Mouse (Mus musculus): ENCODE results near the gene Zbtb16. TPM values are rescaled to one million over a fixed set of nuclear protein-coding genes. Genes with fewer than 3 reads are reported as not detected.

Zbtb16 gene
- polyA plus RNA-seq, 1 experiment from 2014 or later = 0.77 TPM

DNA sequence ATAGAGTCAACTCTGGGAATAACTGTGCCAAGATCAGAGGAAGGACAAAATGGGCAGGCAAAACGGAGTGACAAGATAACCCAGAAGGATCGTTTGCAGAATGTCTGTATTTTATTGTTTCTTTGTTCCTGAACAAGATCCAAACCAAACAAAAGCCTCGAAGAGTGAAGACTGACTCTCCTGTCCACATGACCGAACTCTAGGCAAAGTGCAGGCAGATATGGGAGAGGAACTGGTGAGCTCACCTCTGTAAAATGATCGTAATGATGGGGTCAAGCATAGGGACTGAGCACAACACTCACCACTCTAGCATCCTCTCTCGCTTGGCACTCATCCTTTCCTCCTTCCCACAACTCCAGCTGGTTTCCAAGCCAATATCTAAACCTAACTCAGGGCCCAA lies 51.1 kb downstream of the Zbtb16 start:
- DNase-seq = no peak
- H3K4me3 ChIP-seq (replicated peaks) = no peak overlapping the region
- no peak overlapping the region for H3K4me2 ChIP-seq
- 67% methylated on average over 6 of the region's 6 CpGs for WGBS (ENCODE audit: insufficient replicate concordance)
- H3K36me3 ChIP-seq = no peaks in the 10 kb centered on the region
- no peak overlapping the region for H3K27ac ChIP-seq
- H3K4me1 ChIP-seq (replicated peaks) = peaks cover 8% of the 10 kb centered on the region
- no peak for ATAC-seq (ENCODE audit: low read depth)
- no peak overlapping the region for H3K9ac ChIP-seq
- H3K27me3 ChIP-seq = peaks cover 26% of the 10 kb centered on the region
- no peaks in the 10 kb centered on the region for H3K9me3 ChIP-seq (replicated peaks)

DNA sequence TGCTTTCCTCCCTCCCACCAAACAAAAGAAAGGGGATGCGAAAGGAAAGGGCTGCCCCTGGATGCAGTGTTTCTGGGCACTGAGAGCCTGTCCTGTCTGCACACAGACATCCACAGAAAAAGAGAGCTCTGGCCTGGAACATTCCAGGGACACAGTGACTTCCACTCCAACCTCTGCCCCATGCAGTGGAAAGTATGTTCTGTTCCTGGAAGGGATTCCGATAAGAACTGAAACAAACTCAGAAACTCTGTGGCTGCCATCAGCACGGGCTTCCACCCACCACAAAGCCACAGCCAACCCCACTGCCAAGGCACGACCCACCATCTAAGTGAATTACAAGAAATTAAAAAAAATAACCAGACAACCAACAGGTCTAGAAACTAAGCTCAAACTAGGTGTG lies 52.7 kb downstream of the Zbtb16 start:
- no peak overlapping the region for H3K4me3 ChIP-seq (replicated peaks)
- H3K4me1 ChIP-seq (replicated peaks) = peaks cover 8% of the 10 kb centered on the region
- no peak overlapping the region for H3K4me2 ChIP-seq
- no peak overlapping the region for H3K27ac ChIP-seq
- ATAC-seq (ENCODE audit: low read depth) (no peak), DNase-seq (no peak)
- no peak overlapping the region for H3K9ac ChIP-seq
- H3K36me3 ChIP-seq = no peaks in the 10 kb centered on the region
- H3K9me3 ChIP-seq (replicated peaks) = no peaks in the 10 kb centered on the region
- 49% methylated on average over 4 of the region's 4 CpGs for WGBS (ENCODE audit: insufficient replicate concordance)
- H3K27me3 ChIP-seq = peaks cover 32% of the 10 kb centered on the region; the same call in 1 of the 2 replicates

DNA sequence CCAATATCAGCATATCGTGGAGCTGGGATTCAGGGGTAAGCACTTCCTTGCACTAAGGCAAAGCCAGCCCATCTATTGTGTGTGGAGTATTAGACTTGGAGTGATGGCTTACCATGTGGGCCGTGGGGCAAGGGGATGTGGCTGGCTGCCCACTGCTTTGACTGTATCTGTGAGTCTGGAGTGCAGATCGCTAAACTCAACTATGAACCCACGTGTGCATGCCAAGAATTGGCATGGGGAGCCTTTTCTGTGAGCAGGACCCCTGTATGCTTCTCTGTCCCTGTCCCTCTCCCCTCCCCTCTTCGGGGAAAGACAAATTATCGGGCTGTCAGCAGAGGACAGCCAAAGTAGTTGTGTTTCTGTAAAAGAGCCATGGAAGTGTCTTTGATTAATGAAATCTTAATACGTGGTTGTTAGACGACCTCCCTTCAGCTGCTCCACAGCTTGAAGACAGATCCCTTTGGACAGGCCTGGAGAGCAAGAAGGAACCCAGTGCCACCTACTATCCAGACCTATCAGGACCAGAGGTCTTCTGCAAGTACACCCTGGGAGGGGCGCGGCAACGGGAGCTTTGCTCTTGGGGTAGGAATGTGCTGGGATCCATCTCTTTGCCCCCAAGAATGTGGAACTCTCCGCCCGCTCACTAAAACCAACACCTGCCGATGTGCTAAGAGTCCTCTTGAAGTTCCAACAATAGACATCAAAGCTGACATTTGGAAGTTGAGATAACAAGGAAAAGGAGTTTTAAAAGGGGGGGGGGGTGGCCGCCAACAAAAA lies 53.5 kb downstream of the Zbtb16 start:
- peaks cover 4% of the 10 kb centered on the region; the same call in 1 of the 2 replicates for H3K4me1 ChIP-seq (replicated peaks)
- H3K4me2 ChIP-seq = no peak overlapping the region
- no peak overlapping the region for H3K4me3 ChIP-seq (replicated peaks)
- no peak overlapping the region for H3K27ac ChIP-seq
- H3K9me3 ChIP-seq (replicated peaks) = no peaks in the 10 kb centered on the region
- H3K36me3 ChIP-seq = no peaks in the 10 kb centered on the region
- H3K27me3 ChIP-seq = peaks cover 30% of the 10 kb centered on the region; the same call in 1 of the 2 replicates
- DNase-seq (no peak), ATAC-seq (ENCODE audit: low read depth) (no peak)
- 63% methylated on average over 15 of the region's 15 CpGs for WGBS (ENCODE audit: insufficient replicate concordance)
- no peak overlapping the region for H3K9ac ChIP-seq

DNA sequence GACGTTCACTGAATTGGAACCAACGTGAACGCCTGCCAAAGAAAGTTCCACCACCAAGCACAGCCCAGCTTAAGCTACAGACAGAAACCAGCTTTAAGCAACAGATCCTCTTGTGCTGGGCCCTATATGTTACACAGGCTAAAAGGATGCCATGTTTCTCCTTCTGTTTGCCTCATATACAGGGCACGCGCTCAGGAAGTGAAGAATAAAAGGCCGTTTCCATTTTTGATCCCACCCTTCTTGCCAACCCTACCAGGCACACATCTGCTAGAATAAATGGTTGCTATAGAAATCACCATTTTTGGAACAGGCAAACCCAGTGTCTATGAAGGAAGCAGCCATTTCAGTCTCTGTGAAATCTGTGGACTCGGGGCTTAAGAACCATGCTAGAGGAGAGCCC lies 59.8 kb downstream of the Zbtb16 start:
- H3K4me1 ChIP-seq (replicated peaks) = no peaks in the 10 kb centered on the region
- no peak overlapping the region for H3K4me3 ChIP-seq (replicated peaks)
- H3K36me3 ChIP-seq = no peaks in the 10 kb centered on the region
- H3K4me2 ChIP-seq = no peak overlapping the region
- DNase-seq (no peak), ATAC-seq (ENCODE audit: low read depth) (no peak)
- H3K9ac ChIP-seq = no peak overlapping the region
- H3K27me3 ChIP-seq = peaks cover 34% of the 10 kb centered on the region; the same call in 1 of the 2 replicates
- WGBS (ENCODE audit: insufficient replicate concordance) = 71% methylated on average over 7 of the region's 7 CpGs
- no peaks in the 10 kb centered on the region for H3K9me3 ChIP-seq (replicated peaks)
- no peak overlapping the region for H3K27ac ChIP-seq

DNA sequence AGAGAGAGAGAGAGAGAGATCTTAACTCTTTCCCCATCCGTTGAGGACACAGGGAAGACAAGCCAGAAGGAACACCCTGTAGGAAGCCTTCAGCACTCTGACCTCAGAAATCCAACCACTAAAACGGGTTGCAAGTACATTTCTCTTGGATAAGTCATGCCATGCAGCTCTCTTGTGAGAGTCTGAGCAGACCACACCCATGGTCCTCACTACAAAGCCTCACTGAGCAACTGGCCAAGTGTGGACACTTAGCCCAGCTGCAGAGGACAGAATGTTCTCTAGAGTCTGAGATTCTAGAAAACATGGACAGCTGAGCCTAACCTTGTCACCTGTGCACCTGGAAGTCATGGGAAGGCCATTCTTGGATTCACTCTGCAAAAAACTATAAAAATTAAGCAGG lies 60.5 kb downstream of the Zbtb16 start:
- no peak overlapping the region for H3K27ac ChIP-seq
- ATAC-seq (ENCODE audit: low read depth) (no peak), DNase-seq (no peak)
- no peaks in the 10 kb centered on the region for H3K4me1 ChIP-seq (replicated peaks)
- H3K4me3 ChIP-seq (replicated peaks) = no peak overlapping the region
- H3K4me2 ChIP-seq = no peak overlapping the region
- no peaks in the 10 kb centered on the region for H3K36me3 ChIP-seq
- H3K27me3 ChIP-seq = peaks cover 30% of the 10 kb centered on the region; the same call in 1 of the 2 replicates
- H3K9ac ChIP-seq = no peak overlapping the region
- 51% methylated on average over 2 of the region's 2 CpGs for WGBS (ENCODE audit: insufficient replicate concordance)
- H3K9me3 ChIP-seq (replicated peaks) = no peaks in the 10 kb centered on the region

DNA sequence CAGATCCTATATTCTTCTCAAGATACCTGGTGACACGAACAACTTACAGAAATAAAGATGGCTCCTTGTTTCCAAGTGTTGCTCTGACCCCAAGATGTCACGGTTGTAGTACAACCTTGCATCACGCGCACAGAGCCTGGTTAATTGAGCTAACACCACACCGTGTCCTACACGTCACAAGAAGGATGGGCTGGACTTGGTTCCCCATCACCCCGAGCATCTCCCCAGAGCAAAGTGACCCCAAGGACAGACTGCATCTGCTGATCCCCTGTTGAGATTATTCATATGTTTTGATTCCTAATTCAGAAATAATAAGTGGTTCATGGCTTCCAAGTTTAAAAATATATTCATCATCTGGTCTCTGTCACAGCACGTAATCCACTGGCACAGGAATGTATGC lies 62.3 kb downstream of the Zbtb16 start:
- no peak overlapping the region for H3K27ac ChIP-seq
- H3K4me3 ChIP-seq (replicated peaks) = no peak overlapping the region
- ATAC-seq (ENCODE audit: low read depth) = no peak
- no peak for DNase-seq
- H3K4me2 ChIP-seq = no peak overlapping the region
- no peaks in the 10 kb centered on the region for H3K9me3 ChIP-seq (replicated peaks)
- WGBS (ENCODE audit: insufficient replicate concordance) = 76% methylated on average over 8 of the region's 8 CpGs
- H3K36me3 ChIP-seq = no peaks in the 10 kb centered on the region
- H3K4me1 ChIP-seq (replicated peaks) = no peaks in the 10 kb centered on the region
- peaks cover 19% of the 10 kb centered on the region; the same call in 1 of the 2 replicates for H3K27me3 ChIP-seq
- H3K9ac ChIP-seq = no peak overlapping the region

DNA sequence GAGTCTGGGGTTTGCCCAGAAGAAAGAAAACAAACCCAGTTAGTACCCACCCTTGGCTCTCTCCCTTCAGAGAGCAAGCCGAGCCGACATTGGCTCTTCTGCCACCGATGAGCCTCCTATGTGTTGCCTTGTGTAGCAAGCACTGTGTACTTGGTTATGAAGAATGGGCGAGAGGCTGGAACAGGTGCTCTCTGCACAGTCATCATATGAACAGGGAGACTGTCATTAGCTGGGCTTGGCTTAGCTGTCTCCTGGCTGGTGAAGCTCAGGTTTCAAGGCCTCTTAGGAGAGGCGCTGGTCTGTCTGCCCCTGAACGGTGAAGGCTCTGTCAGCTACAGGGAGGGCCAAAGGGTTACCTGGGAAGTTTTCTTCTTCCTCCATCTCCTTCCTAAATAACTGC lies 62.9 kb downstream of the Zbtb16 start:
- ATAC-seq (ENCODE audit: low read depth) (no peak), DNase-seq (no peak)
- WGBS (ENCODE audit: insufficient replicate concordance) = 80% methylated on average over 6 of the region's 6 CpGs
- H3K27ac ChIP-seq = no peak overlapping the region
- no peaks in the 10 kb centered on the region for H3K36me3 ChIP-seq
- no peak overlapping the region for H3K9ac ChIP-seq
- no peak overlapping the region for H3K4me3 ChIP-seq (replicated peaks)
- H3K4me2 ChIP-seq = no peak overlapping the region
- no peaks in the 10 kb centered on the region for H3K4me1 ChIP-seq (replicated peaks)
- H3K27me3 ChIP-seq = peaks cover 19% of the 10 kb centered on the region; the same call in 1 of the 2 replicates
- no peaks in the 10 kb centered on the region for H3K9me3 ChIP-seq (replicated peaks)

DNA sequence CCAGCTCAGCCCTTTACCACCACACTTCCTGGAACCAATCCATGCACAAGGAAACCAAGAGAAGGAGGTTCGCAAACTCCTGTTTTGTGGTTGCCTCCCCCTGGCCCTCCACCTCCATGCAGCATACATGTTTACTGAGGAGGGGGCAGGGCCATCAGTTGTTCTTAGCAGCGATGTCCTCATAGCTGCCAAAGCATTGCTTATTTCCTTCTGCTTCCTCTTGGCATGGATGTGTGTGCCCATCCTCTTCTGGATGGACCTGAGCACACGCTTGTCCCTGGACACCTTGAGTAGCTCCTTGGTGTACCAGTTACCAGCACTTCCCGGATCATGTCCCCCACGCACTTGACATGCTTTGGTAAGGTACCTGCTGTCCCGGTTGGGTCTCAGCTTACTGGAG lies 64.5 kb downstream of the Zbtb16 start:
- Histone ChIP-seq H3K9ac (no peak overlapping the region), H3K36me3 (no peaks in the 10 kb centered on the region), H3K27ac (no peak overlapping the region), H3K4me3 (replicated peaks) (no peak overlapping the region), H3K27me3 (peaks cover 11% of the 10 kb centered on the region; the same call in 1 of the 2 replicates), H3K4me1 (replicated peaks) (no peaks in the 10 kb centered on the region), H3K9me3 (replicated peaks) (no peaks in the 10 kb centered on the region), H3K4me2 (no peak overlapping the region)
- 70% methylated on average over 6 of the region's 6 CpGs for WGBS (ENCODE audit: insufficient replicate concordance)
- DNase-seq (no peak), ATAC-seq (ENCODE audit: low read depth) (no peak)

DNA sequence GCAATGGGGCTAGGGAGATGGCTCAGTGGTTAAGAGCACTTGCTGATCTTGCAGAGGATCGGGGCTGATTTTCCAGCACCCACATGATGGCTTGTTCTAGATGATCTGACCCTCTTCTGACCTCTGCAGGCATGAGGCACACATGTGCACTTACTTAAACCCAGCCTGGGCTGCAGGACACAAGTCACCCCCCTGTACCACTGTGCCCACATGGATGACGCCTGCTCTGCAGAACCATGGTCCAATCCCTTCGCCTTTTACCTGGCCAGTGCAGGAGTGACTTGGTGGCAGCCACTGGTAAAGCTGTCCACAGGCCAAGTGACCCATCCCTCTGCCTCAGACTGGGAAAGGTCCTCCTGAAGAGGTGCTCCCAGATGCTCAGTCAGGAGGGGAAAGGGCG lies 67.1 kb downstream of the Zbtb16 start:
- no peaks in the 10 kb centered on the region for H3K36me3 ChIP-seq
- WGBS (ENCODE audit: insufficient replicate concordance) = 62% methylated on average over 4 of the region's 4 CpGs

DNA sequence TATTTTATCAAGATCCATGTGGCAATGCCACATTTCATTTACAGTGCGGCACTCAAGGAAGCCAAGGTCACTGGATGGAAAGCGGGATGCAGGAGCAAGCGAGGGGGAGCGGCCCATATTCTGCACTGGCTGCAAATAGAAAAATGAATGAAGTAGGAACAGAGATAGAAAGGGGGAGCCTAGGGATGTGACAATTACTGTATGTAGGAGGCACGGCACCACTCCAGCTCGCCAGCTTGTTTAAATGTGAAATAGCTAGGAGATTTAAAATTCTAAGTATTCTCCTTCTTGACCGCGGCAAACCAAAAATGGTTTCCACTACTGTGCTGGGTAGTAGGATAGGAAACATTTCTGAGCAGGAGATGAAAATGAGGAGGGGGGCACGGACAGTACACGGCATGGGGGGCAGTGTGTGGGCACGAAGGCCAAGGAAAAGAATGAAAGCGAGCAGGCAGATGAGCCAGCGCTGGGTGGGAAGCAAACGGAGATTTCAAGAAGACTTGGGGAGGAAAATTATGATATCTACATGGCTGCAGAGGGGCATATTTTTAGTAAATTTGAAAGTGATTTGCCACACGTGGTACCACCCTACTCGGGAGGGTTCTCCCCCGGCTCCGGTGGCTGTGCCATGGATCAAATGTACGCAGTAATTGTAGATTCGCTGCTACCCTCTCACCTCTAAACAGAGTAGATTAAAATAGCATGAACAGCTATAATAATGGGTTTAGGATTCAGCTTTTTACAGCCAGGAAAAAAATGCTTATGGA lies 68.2 kb downstream of the Zbtb16 start:
- H3K36me3 ChIP-seq = no peaks in the 10 kb centered on the region
- 80% methylated on average over 20 of the region's 20 CpGs for WGBS (ENCODE audit: insufficient replicate concordance)
- H3K9ac ChIP-seq = no peak overlapping the region
- ATAC-seq (ENCODE audit: low read depth) = no peak
- H3K4me3 ChIP-seq (replicated peaks) = no peak overlapping the region
- H3K27me3 ChIP-seq = peaks cover 4% of the 10 kb centered on the region; the same call in 1 of the 2 replicates
- H3K27ac ChIP-seq = no peak overlapping the region
- H3K9me3 ChIP-seq (replicated peaks) = no peaks in the 10 kb centered on the region
- DNase-seq = no peak
- no peak overlapping the region for H3K4me2 ChIP-seq
- no peaks in the 10 kb centered on the region for H3K4me1 ChIP-seq (replicated peaks)

More for the DNA sequence above, 67.1 kb downstream of the Zbtb16 start:
- Histone ChIP-seq H3K9ac (no peak overlapping the region), H3K4me3 (replicated peaks) (no peak overlapping the region), H3K27ac (no peak overlapping the region), H3K4me2 (no peak overlapping the region), H3K27me3 (peaks cover 10% of the 10 kb centered on the region; the same call in 1 of the 2 replicates), H3K4me1 (replicated peaks) (no peaks in the 10 kb centered on the region), H3K9me3 (replicated peaks) (no peaks in the 10 kb centered on the region)
- ATAC-seq (ENCODE audit: low read depth) (no peak), DNase-seq (no peak)

DNA sequence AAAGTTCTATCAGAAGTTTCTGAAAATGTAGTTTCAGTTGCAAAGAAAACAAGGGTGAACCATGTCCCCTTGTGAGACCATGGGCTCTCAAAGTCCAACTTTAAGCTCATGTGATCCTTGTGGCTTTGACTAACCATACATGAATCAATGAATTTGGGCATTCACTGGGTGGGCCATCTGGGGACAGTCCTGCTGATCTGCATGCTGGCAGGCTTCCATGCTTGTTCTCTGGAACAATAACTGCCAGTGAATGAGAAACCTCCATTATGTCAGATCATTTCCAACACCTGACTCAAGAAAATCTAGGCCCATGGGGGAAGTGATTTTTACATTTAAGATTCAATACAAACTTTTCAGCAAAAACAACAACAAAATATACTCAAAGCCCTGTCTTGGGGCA lies 70.1 kb downstream of the Zbtb16 start:
- no peak overlapping the region for H3K27ac ChIP-seq
- H3K4me1 ChIP-seq (replicated peaks) = peaks cover 2% of the 10 kb centered on the region; the same call in 1 of the 2 replicates
- no peak overlapping the region for H3K4me3 ChIP-seq (replicated peaks)
- ATAC-seq (ENCODE audit: low read depth) = no peak
- DNase-seq = no peak
- no peak overlapping the region for H3K4me2 ChIP-seq
- no peaks in the 10 kb centered on the region; the same call in 1 of the 2 replicates for H3K27me3 ChIP-seq
- H3K36me3 ChIP-seq = no peaks in the 10 kb centered on the region
- H3K9me3 ChIP-seq (replicated peaks) = no peaks in the 10 kb centered on the region
- no peak overlapping the region for H3K9ac ChIP-seq
